Mouse (Mus musculus) stomach, embryonic 15.5 days (tissue): ENCODE measurements around the gene Alk. TPM values are rescaled to one million over a fixed set of nuclear protein-coding genes. Genes with fewer than 3 reads are reported as not detected.
A peak's percentile ranks its signal among the peaks of the same experiment; 100 is the strongest.

ENCODE experiments used
- ATAC-seq: fragments of 200-750 bp; cut with Nextera tagmentation; 2 replicates; pipeline ENCODE4 v1.8.0; 2017; ENCODE audit warnings: low read depth, moderate number of reproducible peaks, moderate TSS enrichment; ENCODE audit not compliant: insufficient read depth, low FRiP score
- H3K27ac ChIP-seq: fragments of 300-500 bp; sonication (generic); 2 replicates; pipeline ENCODE4 v1.5.1; 2015; ENCODE audit warnings: mild to moderate bottlenecking, inconsistent platforms
- H3K27me3 ChIP-seq: fragments of 300-500 bp; sonication (generic); replicated peaks from 2 replicates; pipeline ENCODE4 v1.6.1; 2015; ENCODE audit warnings: inconsistent platforms
- H3K36me3 ChIP-seq: fragments of 300-500 bp; sonication (generic); 2 replicates; pipeline ENCODE4 v1.6.1; 2015; ENCODE audit warnings: inconsistent platforms
- H3K4me1 ChIP-seq: fragments of 300-500 bp; sonication (generic); 2 replicates; pipeline ENCODE4 v1.6.1; 2015; ENCODE audit warnings: inconsistent platforms
- H3K4me2 ChIP-seq: fragments of 300-500 bp; sonication (generic); 2 replicates; pipeline ENCODE4 v1.6.1; 2015; ENCODE audit warnings: mild to moderate bottlenecking, inconsistent platforms
- H3K4me3 ChIP-seq: fragments of 300-500 bp; sonication (generic); replicated peaks from 2 replicates; pipeline ENCODE4 v1.5.1; 2015; ENCODE audit warnings: inconsistent platforms
- H3K9ac ChIP-seq: fragments of 300-500 bp; sonication (generic); 2 replicates; pipeline ENCODE4 v1.6.1; 2015; ENCODE audit warnings: inconsistent platforms
- H3K9me3 ChIP-seq: fragments of 300-500 bp; sonication (generic); 2 replicates; pipeline ENCODE4 v1.6.1; 2016; ENCODE audit warnings: inconsistent platforms
- WGBS: fragments of 180-500 bp; shearing (Covaris S2); methylation state at CpG from one replicate; pipeline ENCODE4 v1.1.7; 2015; 5-methylcytosine and 5-hydroxymethylcytosine counted together
- polyA plus RNA-seq: library from polyadenylated mRNA; unstranded; fragments of >200 nt; fragmentation: Nextera tagmentation; extraction: Ambion mirVana; gene quantifications from 2 replicates; pipeline ENCODE4 v1.2.1, GENCODE M21; 2015

Gene Alk
- polyA plus RNA-seq, 1 experiment from 2014 or later, result 1.7 TPM

DNA sequence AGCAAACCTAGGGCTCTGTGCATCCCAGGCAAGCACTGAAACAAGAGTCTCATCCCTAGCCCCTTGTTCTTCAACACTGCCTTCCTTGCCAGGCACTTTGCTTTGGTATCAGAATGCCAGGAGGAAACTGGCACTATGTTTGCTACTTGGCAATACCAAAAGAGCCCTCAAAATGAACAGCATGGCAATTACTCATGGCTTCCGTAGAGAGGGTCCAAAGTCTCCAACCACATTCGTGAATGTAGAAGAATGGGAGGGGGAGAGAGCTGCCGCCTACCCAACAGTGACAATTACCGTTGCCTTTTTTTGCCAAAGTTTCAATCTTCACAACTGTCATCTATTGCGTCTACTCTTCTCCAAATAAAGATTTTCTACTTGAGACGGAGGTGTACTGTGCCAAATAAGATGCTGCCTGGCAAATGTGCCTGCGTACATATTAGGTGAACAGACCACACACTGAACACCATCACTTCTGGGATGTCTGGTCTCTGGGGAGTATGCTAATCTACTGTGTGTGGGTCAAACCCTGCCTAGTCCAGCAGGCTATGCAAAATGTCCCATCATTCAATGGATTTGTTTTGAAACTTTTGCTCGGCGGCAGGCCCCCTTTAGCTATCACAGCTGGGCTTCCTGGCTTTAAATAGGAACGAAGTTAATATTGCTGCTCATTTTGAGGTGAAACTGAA, 241.5 kb downstream of the Alk start:
- 80% methylated on average over 10 of the region's 10 CpGs for WGBS
- no peaks in the 10 kb centered on the region for H3K36me3 ChIP-seq
- H3K9ac ChIP-seq, result no peak overlapping the region
- no peaks in the 10 kb centered on the region for H3K9me3 ChIP-seq
- no peaks in the 10 kb centered on the region for H3K27me3 ChIP-seq
- H3K27ac ChIP-seq, result no peak overlapping the region
- H3K4me1 ChIP-seq, result no peaks in the 10 kb centered on the region
- H3K4me3 ChIP-seq, result no peak overlapping the region
- H3K4me2 ChIP-seq, result no peak overlapping the region
- no peak for ATAC-seq

DNA sequence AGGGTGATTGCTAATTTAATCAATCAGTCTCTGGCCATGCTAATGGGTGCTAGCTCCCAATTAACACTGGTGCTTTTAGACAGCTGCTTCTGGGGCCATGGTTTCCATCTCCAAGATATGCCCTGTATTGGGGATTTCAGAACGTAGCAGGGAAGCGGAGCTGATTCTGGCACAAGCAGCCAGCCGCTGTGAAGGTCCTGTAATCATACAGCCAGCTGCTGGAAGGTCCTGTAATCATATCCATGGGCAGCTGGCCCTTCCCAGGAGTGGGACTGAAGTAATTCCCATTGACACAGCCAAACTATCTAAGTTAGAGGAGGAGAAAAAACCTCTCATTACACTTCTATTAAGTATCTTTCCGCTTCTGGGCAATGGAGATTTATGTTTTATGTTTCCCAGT, 242.5 kb downstream of the Alk start:
- ATAC-seq, result no peak
- 71% methylated on average over 4 of the region's 4 CpGs for WGBS
- no peaks in the 10 kb centered on the region for H3K27me3 ChIP-seq

DNA sequence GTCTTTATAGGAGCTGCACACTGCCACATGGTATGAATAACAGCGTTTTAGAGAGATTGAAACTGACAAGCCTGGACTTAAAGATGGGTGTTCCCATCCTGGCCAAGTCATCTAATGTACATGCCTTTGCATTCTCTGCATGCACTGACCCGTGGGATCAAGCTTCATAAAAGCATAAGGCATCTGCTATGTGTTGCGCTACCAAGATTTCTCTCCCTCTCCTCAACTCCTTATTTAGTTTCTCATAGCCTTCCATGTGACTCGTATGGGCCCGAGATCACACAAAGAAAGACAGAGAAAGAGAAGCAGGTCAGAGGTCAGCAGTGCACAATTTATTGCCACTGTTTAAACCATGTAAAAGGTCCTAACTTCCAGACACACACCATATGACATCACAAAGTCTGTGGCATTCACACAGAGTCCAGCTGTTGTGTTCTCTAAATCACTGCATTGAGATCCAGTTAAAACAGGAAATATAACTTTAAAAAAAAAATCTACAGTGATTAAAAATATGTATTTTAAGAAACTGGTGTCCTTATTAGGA, 247.6 kb downstream of the Alk start:
- Histone ChIP-seq H3K4me3 (no peak overlapping the region), H3K4me2 (no peak overlapping the region), H3K9me3 (no peaks in the 10 kb centered on the region), H3K27me3 (no peaks in the 10 kb centered on the region), H3K4me1 (no peaks in the 10 kb centered on the region), H3K9ac (no peak overlapping the region), H3K36me3 (no peaks in the 10 kb centered on the region), H3K27ac (0 out of 2 replicates have a peak overlapping the region, but pooled peaks have one; percentile 21)
- 54% methylated on average over 5 of the region's 5 CpGs for whole genome bisulfite sequencing
- ATAC-seq, result no peak

More for the DNA sequence above, 242.5 kb downstream of the Alk start:
- no peaks in the 10 kb centered on the region for H3K9me3 ChIP-seq
- no peak overlapping the region for H3K4me2 ChIP-seq
- no peaks in the 10 kb centered on the region for H3K4me1 ChIP-seq
- no peak overlapping the region for H3K27ac ChIP-seq
- H3K9ac ChIP-seq, result no peak overlapping the region
- H3K36me3 ChIP-seq, result no peaks in the 10 kb centered on the region
- no peak overlapping the region for H3K4me3 ChIP-seq

DNA sequence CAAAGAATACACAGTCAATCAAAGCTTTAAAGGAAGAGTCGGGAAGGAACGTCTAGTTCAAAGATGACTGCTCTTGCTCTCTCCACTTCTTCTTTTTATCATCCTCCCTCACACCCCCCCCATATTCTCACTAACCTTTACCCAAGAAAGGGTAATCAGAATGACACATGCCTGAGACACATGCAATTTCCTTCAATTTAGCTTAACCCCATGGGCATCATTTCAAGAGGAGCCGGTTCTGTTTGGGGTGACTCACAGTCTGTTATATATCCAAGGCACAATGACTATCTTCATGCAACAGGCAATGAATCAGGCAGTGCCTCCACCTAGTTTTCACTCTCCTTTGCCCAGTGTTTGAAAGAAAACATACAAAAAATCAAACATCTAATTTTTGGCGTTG, 265.0 kb downstream of the Alk start:
- Histone ChIP-seq H3K4me1 (no peaks in the 10 kb centered on the region), H3K4me2 (no peak overlapping the region), H3K4me3 (no peak overlapping the region), H3K36me3 (no peaks in the 10 kb centered on the region), H3K9ac (no peak overlapping the region), H3K9me3 (no peaks in the 10 kb centered on the region), H3K27ac (no peak overlapping the region), H3K27me3 (no peaks in the 10 kb centered on the region)
- ATAC-seq, result no peak
- WGBS, result 85% methylated on average over 4 of the region's 4 CpGs

DNA sequence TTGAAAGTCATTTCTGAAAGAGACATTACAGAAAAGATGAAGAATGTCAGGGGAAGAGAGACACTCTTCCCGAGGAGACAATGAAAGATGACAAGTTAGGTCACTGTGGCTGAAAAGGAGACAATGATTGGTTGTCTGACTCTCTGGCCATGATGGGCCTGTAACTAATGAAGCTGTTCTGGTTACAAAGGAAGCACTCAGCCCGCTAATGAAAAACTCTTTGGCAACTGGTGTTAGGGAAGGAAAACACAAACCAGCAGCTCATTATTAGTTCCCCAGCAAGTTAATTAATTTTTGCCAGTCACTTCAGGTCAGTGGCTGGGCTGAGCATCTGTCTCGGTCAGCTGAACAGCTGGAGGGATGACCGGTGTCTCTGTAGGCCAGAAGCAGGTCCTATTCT, 271.5 kb downstream of the Alk start:
- H3K36me3 ChIP-seq, result no peaks in the 10 kb centered on the region
- H3K9ac ChIP-seq, result no peak overlapping the region
- H3K4me2 ChIP-seq, result no peak overlapping the region
- no peak for ATAC-seq
- H3K4me1 ChIP-seq, result no peaks in the 10 kb centered on the region
- H3K4me3 ChIP-seq, result no peak overlapping the region
- H3K9me3 ChIP-seq, result no peaks in the 10 kb centered on the region
- 66% methylated on average over 4 of the region's 4 CpGs for WGBS
- no peaks in the 10 kb centered on the region for H3K27me3 ChIP-seq
- H3K27ac ChIP-seq, result no peak overlapping the region

DNA sequence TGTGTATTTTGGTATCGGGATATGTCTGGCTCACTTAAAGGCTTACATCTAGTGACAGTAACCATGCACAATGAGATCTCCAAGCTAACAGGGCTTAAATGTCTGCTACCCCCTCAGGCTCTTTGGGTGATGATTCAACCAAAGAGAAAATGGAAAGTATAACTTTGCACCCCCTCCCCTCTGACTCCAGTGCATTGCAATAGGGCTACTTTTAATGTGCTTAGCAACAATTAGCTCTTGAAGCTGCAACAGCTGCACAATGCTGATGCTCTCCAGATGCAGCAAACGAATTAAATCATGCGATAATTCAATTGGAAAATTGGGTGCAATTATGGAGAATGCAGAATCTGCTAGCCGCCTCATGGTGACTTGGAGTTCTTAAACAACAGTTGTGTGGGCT, 278.5 kb downstream of the Alk start:
- Histone ChIP-seq H3K4me3 (no peak overlapping the region), H3K4me2 (no peak overlapping the region), H3K27ac (no peak overlapping the region), H3K4me1 (no peaks in the 10 kb centered on the region), H3K36me3 (no peaks in the 10 kb centered on the region), H3K9me3 (no peaks in the 10 kb centered on the region), H3K9ac (no peak overlapping the region), H3K27me3 (no peaks in the 10 kb centered on the region)
- ATAC-seq, result no peak
- 79% methylated on average over 4 of the region's 4 CpGs for WGBS

DNA sequence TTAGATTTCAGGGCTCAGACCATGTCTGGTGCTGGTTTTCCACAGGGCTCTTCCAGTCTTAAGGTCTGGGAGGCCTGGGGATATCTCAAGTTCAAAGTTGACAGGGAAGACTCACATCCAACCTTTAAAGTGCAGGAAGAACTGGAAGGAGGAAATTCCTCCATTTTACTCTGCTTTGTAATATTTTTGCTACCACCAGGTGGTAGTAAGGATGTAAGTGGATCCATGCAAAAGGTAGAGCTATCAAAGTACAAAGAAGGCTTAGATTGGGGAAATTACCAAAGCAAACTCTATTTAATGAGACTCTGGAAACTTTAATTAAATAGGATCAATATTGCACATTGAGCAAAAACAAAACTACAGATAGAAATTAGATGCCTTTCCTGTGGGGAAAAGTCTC, 284.9 kb downstream of the Alk start:
- no peak overlapping the region for H3K4me3 ChIP-seq
- H3K4me1 ChIP-seq, result no peaks in the 10 kb centered on the region
- no peak overlapping the region for H3K27ac ChIP-seq
- H3K4me2 ChIP-seq, result no peak overlapping the region
- ATAC-seq, result no peak
- H3K36me3 ChIP-seq, result no peaks in the 10 kb centered on the region
- no peak overlapping the region for H3K9ac ChIP-seq
- H3K9me3 ChIP-seq, result no peaks in the 10 kb centered on the region
- H3K27me3 ChIP-seq, result no peaks in the 10 kb centered on the region

DNA sequence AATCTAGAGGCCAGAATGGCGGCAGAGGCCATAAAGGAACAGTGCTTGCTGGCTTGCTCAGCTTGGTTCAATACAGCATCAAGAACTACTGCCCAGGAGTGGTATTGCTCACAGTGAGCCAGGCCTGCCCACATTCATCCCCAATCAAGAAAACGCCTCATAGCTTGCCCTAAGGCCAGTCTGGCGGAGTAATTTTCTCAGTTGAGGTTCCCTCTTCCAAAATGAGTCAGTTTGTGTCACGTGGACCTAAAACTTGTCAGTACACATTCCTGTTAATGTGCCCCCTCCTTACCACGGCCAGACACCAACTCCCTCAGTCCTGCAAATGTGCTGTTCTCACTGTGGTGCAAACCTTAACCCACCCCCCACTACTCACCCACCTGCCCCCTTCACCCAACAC, 304.8 kb downstream of the Alk start:
- no peaks in the 10 kb centered on the region for H3K27me3 ChIP-seq
- 76% methylated on average over 5 of the region's 5 CpGs for WGBS
- H3K4me1 ChIP-seq, result no peaks in the 10 kb centered on the region
- H3K4me2 ChIP-seq, result no peak overlapping the region
- no peak overlapping the region for H3K9ac ChIP-seq
- H3K36me3 ChIP-seq, result no peaks in the 10 kb centered on the region
- no peaks in the 10 kb centered on the region for H3K9me3 ChIP-seq
- H3K4me3 ChIP-seq, result no peak overlapping the region
- no peak overlapping the region for H3K27ac ChIP-seq
- ATAC-seq, result no peak

DNA sequence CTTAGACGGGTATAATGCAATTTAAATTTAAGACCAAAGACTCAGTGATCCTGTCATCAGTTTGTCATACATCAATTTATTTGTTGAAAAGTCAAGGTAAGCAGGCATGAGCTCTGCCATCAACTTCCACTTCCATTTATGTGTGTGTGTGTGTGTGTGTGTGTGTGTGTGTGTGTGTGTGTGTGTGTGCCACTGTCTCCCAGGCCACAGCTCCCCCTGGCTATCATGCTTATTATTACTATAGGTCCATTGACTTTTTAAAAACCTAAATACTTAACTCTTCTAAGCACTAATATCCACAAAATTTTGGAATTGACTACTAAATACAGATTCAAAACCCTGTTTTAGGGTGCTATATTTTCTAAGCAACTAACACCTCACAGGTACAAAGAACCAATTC, 308.1 kb downstream of the Alk start:
- Histone ChIP-seq H3K4me1 (no peaks in the 10 kb centered on the region), H3K27ac (no peak overlapping the region), H3K36me3 (no peaks in the 10 kb centered on the region), H3K27me3 (no peaks in the 10 kb centered on the region), H3K4me3 (no peak overlapping the region), H3K9ac (no peak overlapping the region), H3K4me2 (no peak overlapping the region), H3K9me3 (no peaks in the 10 kb centered on the region)
- 69% methylated on average over 1 of the region's 1 CpGs for WGBS
- no peak for ATAC-seq

DNA sequence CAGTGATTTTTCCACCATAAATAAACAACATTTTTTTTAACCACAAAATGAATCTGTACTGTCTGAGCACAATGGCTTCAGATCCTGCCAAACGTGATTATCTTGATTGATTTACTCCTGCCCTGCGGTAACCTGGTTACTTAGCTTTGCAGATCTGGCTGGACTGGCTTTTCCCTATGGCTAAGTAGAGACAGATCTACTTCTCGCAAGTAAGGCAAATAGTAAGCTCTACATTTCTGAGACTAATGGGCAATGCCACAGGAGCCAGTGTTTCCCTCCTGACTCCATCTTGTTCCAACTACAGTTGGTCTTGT, 311.2 kb downstream of the Alk start:
- 29% methylated on average over 3 of the region's 3 CpGs for WGBS
- Histone ChIP-seq H3K4me3 (no peak overlapping the region), H3K27ac (no peak overlapping the region), H3K4me1 (no peaks in the 10 kb centered on the region), H3K9ac (no peak overlapping the region), H3K4me2 (no peak overlapping the region), H3K9me3 (no peaks in the 10 kb centered on the region), H3K36me3 (no peaks in the 10 kb centered on the region), H3K27me3 (no peaks in the 10 kb centered on the region)
- no peak for ATAC-seq

DNA sequence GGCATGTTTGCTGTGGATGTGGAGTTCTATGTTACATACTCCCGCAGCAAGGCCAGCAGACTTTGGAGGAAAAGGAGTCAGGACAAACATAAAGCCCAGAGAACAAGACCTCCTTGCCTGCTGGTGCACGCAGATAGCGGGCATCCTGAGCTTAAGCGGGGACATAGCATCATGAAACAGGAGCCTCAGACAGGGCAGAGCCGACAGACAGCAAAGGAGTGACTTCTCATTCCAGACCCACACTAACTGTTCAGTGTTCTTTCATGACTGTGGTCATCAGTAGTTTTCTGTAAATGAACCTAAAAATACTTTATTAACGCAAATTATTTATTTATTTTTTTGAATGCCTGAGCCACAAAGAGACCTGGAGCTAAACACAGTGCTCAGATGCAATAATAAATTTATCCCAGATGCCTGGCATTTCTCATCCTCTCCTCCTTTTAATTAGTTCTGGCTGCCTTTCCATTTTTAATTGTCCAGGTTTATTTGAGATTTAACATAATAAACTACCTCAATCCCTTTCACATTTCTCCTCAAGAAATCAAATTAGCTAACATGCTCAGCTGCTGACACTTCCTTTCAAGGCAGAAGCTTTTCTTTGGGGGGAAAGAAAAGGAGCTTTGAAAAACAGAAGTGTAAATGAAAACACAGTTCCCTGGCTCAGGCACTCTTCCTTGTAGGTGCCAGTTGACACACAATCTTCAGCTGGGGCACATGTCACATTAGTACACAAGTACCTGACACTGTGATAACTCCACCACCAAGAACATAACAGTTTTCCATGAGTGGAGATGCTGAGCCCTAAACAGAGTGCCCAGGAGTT, 311.8 kb downstream of the Alk start:
- no peaks in the 10 kb centered on the region for H3K9me3 ChIP-seq
- 70% methylated on average over 6 of the region's 6 CpGs for whole genome bisulfite sequencing
- no peaks in the 10 kb centered on the region for H3K36me3 ChIP-seq
- H3K4me2 ChIP-seq, result no peak overlapping the region
- no peak overlapping the region for H3K27ac ChIP-seq
- H3K4me3 ChIP-seq, result no peak overlapping the region
- H3K27me3 ChIP-seq, result no peaks in the 10 kb centered on the region
- no peak overlapping the region for H3K9ac ChIP-seq
- no peaks in the 10 kb centered on the region for H3K4me1 ChIP-seq
- ATAC-seq, result no peak

DNA sequence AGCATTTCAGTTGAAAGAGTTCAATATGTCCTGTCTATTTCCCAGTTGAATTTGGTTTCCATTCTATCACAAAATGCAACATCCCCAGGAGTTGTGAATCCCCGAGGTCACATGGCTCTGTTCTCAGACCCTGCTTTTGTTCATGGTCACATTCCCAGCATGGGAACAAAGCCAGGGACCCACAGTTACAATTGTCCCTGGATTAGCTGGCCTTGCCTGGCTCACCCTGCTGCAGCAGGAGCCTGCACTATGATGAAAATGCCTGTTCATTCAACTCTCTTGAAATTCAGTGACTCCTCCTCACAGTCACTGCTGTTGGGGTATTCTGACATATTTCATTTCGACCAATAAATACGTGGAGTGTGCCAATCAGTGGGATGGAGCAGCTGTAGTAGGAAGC, 318.5 kb downstream of the Alk start:
- no peak overlapping the region for H3K27ac ChIP-seq
- no peak overlapping the region for H3K4me2 ChIP-seq
- H3K9me3 ChIP-seq, result no peaks in the 10 kb centered on the region
- H3K9ac ChIP-seq, result no peak overlapping the region
- H3K36me3 ChIP-seq, result no peaks in the 10 kb centered on the region
- no peaks in the 10 kb centered on the region for H3K27me3 ChIP-seq
- H3K4me1 ChIP-seq, result no peaks in the 10 kb centered on the region
- H3K4me3 ChIP-seq, result no peak overlapping the region
- ATAC-seq, result no peak
- 61% methylated on average over 3 of the region's 3 CpGs for WGBS
